Mouse (Mus musculus) layer of hippocampus, postnatal 25 days (tissue): ENCODE results near the gene Akap13. TPM values are rescaled to one million over a fixed set of nuclear protein-coding genes. Genes with fewer than 3 reads are reported as not detected.
"Not testable (repeated sequence)": the region's sequence is repeated elsewhere in the genome, so short reads cannot be mapped to it uniquely, and the experiment has no call there.

Experiments used
- DNase-seq, 2 experiments: peaks; one replicate each; pipeline ENCODE4 v3.0.0; 2022; ENCODE audit warnings: mixed read lengths in 2 of 2, low spot score in 1 of 2; ENCODE audit errors: extremely low spot score in 1 of 2
- total RNA-seq, 2 experiments: library from RNA; stranded (reverse); gene quantifications; 2 replicates each; pipeline ENCODE4 v1.2.3; 2021

Akap13 gene
- total RNA-seq, 2 experiments from 2014 or later = 54.0 to 70.8 TPM

GRCm38 (mm10) chr7:75750581-75750980 lies 295.2 kb downstream of the Akap13 start:
- DNase-seq = no peak

GRCm38 (mm10) chr7:75751161-75751803 lies 295.9 kb downstream of the Akap13 start:
- DNase-seq = no peak

GRCm38 (mm10) chr7:75752442-75753191 lies 297.3 kb downstream of the Akap13 start:
- no peak for DNase-seq

- DNase-seq = no peak
Observed at GRCm38 (mm10) chr7:75753192-75753783, 298.0 kb downstream of the Akap13 start.

- no peak for DNase-seq
Observed at GRCm38 (mm10) chr7:75754587-75755499, 299.5 kb downstream of the Akap13 start.

- no peak for DNase-seq
Observed at GRCm38 (mm10) chr7:75755861-75756449, 300.6 kb downstream of the Akap13 start.

GRCm38 (mm10) chr7:75759992-75760514 lies 304.7 kb downstream of the Akap13 start:
- no peak for DNase-seq

- DNase-seq = not testable (repeated sequence)
Observed at GRCm38 (mm10) chr7:75760661-75761319, 305.5 kb downstream of the Akap13 start.

- not testable (repeated sequence) for DNase-seq
Observed at GRCm38 (mm10) chr7:75762225-75762624, 306.9 kb downstream of the Akap13 start.

GRCm38 (mm10) chr7:75767080-75767769 lies 311.9 kb downstream of the Akap13 start:
- DNase-seq = not testable (repeated sequence)

GRCm38 (mm10) chr7:75768169-75768568 lies 312.8 kb downstream of the Akap13 start:
- DNase-seq = no peak

GRCm38 (mm10) chr7:75769909-75770308 lies 314.6 kb downstream of the Akap13 start:
- no peak for DNase-seq

- not testable (repeated sequence) for DNase-seq
Observed at GRCm38 (mm10) chr7:75774095-75775078, 319.1 kb downstream of the Akap13 start.

GRCm38 (mm10) chr7:75778053-75778452 lies 322.7 kb downstream of the Akap13 start:
- DNase-seq = no peak

GRCm38 (mm10) chr7:75780812-75781211 lies 325.5 kb downstream of the Akap13 start:
- no peak for DNase-seq

GRCm38 (mm10) chr7:75781298-75781947 lies 326.1 kb downstream of the Akap13 start:
- DNase-seq = no peak
